Mouse (Mus musculus): ENCODE measurements at regions not wholly inside any gene's neighbourhood (a gene's known extent, or its start where the extent isn't known, plus 50 kb on each side); places are given as distances from the start of the nearest gene placed in this dataset.

DNA sequence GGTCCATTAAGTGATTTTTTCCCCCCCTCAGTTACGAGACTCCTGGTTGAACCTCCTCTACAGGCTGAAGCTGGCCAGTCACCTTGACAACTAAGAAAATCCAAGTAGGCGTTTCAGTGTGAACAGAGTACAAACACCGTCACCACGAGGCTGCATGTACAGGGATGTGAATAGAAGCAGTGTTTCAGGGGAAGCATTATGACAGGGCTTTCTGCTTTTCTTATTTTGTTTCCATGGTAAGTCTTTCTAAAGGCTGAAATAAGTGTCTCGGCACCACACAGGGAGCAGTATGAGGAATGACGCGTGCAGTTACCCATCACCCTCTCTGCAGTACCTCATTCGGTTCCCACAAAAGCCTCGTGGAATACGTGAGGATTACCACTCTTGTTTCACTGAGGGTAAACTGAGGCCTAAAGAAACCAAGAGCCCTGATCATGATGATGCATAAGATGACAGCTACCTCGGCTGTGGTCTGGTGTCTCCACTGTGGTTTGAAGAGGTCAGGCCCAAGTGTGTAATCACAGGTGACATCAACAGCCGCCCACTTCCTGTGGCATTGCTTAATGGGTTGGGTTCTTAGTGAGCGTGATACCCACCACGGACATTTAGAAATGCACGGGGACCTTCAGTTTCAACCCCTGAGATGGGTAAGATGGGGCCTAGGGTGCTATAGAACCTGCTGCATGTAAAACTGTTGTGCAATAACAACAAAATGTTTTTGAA lies 230.5 kb downstream of the Foxo1 start:
- Histone ChIP-seq H3K4me1 (ENCODE audit: control insufficient read depth, insufficient read depth, low read length) (no peaks in the 10 kb centered on the region), H3K4me2 (ENCODE audit: low read depth, low read length) (no peak overlapping the region), H3K9ac (replicated peaks; ENCODE audit: low read depth, low read length) (no peak overlapping the region), H3K36me3 (ENCODE audit: control insufficient read depth, insufficient read depth, low read length) (no peaks in the 10 kb centered on the region), H3K27ac (ENCODE audit: low read depth, low read length) (no peak overlapping the region), H3K9me3 (ENCODE audit: control insufficient read depth, low read length) (no peaks in the 10 kb centered on the region), H3K27me3 (ENCODE audit: control insufficient read depth, insufficient read depth, low read length) (no peaks in the 10 kb centered on the region), H3K4me3 (ENCODE audit: low read depth, low read length) (no peak overlapping the region)
- WGBS, result 85% methylated on average over 15 of the region's 15 CpGs
- no peak for ATAC-seq (ENCODE audit: low read depth)

DNA sequence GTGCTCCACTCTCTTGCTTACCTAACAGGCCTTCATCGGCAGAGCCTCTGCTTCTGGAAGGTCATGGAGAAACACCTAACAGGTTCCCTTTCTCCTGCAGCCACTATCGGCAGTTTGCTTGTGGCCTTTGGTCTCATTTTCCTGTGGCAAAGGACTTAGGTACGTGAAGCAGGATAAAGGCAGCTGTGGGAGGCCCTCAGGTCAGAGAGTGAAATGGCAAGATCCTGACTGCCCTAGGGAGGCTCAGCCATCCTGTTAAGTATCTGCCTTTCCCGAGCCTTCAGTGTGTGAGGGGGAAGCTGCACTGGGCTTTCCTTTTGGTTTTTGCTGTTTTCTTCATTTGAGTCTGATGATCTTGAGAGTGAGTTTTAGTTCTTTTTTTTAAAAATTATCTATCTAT lies 228.8 kb downstream of the Foxo1 start:
- H3K4me3 ChIP-seq (ENCODE audit: low read depth, low read length), result no peak overlapping the region
- no peaks in the 10 kb centered on the region for H3K36me3 ChIP-seq (ENCODE audit: control insufficient read depth, insufficient read depth, low read length)
- no peak overlapping the region for H3K9ac ChIP-seq (replicated peaks; ENCODE audit: low read depth, low read length)
- H3K4me2 ChIP-seq (ENCODE audit: low read depth, low read length), result no peak overlapping the region
- H3K4me1 ChIP-seq (ENCODE audit: control insufficient read depth, insufficient read depth, low read length), result no peaks in the 10 kb centered on the region
- H3K27ac ChIP-seq (ENCODE audit: low read depth, low read length), result no peak overlapping the region
- no peaks in the 10 kb centered on the region for H3K9me3 ChIP-seq (ENCODE audit: control insufficient read depth, low read length)
- no peak for ATAC-seq (ENCODE audit: low read depth)
- no peaks in the 10 kb centered on the region for H3K27me3 ChIP-seq (ENCODE audit: control insufficient read depth, insufficient read depth, low read length)
- 84% methylated on average over 4 of the region's 4 CpGs for WGBS

DNA sequence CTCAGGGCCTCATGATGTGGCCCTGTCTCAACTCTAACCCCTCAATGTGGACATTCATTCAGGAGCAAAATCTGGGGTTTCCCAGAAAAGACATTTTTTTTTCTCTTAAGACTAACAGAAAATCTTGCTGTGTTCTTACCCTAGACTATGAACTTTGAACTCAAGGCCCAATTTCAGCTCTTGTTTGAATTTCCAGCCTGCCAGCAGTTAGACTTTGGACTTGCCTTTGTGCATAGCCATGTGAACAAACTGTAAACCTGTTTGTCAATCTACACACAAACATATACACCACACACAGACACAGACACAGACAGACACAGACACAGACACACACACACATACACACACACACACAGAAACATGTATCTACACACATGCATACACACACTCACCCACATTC lies 227.3 kb downstream of the Foxo1 start:
- H3K4me1 ChIP-seq (ENCODE audit: control insufficient read depth, insufficient read depth, low read length), result no peaks in the 10 kb centered on the region
- H3K9ac ChIP-seq (replicated peaks; ENCODE audit: low read depth, low read length), result no peak overlapping the region
- H3K4me2 ChIP-seq (ENCODE audit: low read depth, low read length), result no peak overlapping the region
- H3K27ac ChIP-seq (ENCODE audit: low read depth, low read length), result no peak overlapping the region
- H3K9me3 ChIP-seq (ENCODE audit: control insufficient read depth, low read length), result no peaks in the 10 kb centered on the region
- no peaks in the 10 kb centered on the region for H3K36me3 ChIP-seq (ENCODE audit: control insufficient read depth, insufficient read depth, low read length)
- no peak for ATAC-seq (ENCODE audit: low read depth)
- H3K4me3 ChIP-seq (ENCODE audit: low read depth, low read length), result no peak overlapping the region
- H3K27me3 ChIP-seq (ENCODE audit: control insufficient read depth, insufficient read depth, low read length), result no peaks in the 10 kb centered on the region

DNA sequence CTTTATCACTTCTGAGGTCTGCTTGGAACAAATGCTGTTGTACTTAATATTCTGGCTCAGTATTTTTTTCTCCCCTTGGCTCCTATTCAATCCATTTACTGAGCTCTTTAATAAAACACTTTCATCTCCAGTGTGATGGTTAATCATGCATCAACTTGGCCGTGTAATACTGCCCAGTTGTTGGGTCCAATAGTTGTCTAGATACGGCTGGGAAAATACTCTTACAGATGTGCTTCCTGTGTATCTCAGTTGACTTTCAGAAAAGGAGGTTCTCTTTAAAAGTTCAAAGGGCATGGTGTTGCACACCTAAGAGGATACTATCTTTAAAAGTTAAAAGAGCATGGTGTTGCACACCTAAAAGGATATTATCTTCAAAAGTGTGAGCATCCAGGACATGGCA lies 226.8 kb downstream of the Foxo1 start:
- no peaks in the 10 kb centered on the region for H3K36me3 ChIP-seq (ENCODE audit: control insufficient read depth, insufficient read depth, low read length)
- H3K9ac ChIP-seq (replicated peaks; ENCODE audit: low read depth, low read length), result no peak overlapping the region
- H3K4me1 ChIP-seq (ENCODE audit: control insufficient read depth, insufficient read depth, low read length), result no peaks in the 10 kb centered on the region
- H3K4me3 ChIP-seq (ENCODE audit: low read depth, low read length), result no peak overlapping the region
- H3K9me3 ChIP-seq (ENCODE audit: control insufficient read depth, low read length), result no peaks in the 10 kb centered on the region
- no peak for ATAC-seq (ENCODE audit: low read depth)
- no peaks in the 10 kb centered on the region for H3K27me3 ChIP-seq (ENCODE audit: control insufficient read depth, insufficient read depth, low read length)
- H3K27ac ChIP-seq (ENCODE audit: low read depth, low read length), result no peak overlapping the region
- H3K4me2 ChIP-seq (ENCODE audit: low read depth, low read length), result no peak overlapping the region
- 63% methylated on average over 2 of the region's 2 CpGs for WGBS

DNA sequence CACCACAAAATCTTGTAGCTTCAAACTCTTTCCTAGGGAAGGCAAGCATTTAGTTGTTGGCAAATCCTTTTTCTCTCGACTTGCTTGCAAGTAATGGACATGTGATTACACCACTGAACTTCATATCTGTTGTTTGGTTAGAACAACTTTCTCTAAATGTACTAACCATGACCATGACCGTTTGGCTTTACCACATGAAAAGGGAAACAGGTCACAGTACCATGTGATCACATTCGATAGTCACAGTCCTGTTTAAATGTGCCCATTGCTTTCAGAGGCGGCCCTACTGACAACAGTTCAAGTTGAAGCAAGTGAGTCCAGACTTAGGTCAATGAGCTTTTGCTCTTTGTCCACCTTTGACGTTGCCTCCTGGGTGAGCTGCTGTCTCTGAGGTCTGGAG lies 211.1 kb downstream of the Foxo1 start:
- no peak overlapping the region for H3K27ac ChIP-seq (ENCODE audit: low read depth, low read length)
- no peak overlapping the region for H3K4me3 ChIP-seq (ENCODE audit: low read depth, low read length)
- no peaks in the 10 kb centered on the region for H3K4me1 ChIP-seq (ENCODE audit: control insufficient read depth, insufficient read depth, low read length)
- H3K9me3 ChIP-seq (ENCODE audit: control insufficient read depth, low read length), result no peaks in the 10 kb centered on the region
- H3K27me3 ChIP-seq (ENCODE audit: control insufficient read depth, insufficient read depth, low read length), result no peaks in the 10 kb centered on the region
- H3K9ac ChIP-seq (replicated peaks; ENCODE audit: low read depth, low read length), result no peak overlapping the region
- no peaks in the 10 kb centered on the region for H3K36me3 ChIP-seq (ENCODE audit: control insufficient read depth, insufficient read depth, low read length)
- 84% methylated on average over 5 of the region's 5 CpGs for WGBS
- no peak overlapping the region for H3K4me2 ChIP-seq (ENCODE audit: low read depth, low read length)
- no peak for ATAC-seq (ENCODE audit: low read depth)

DNA sequence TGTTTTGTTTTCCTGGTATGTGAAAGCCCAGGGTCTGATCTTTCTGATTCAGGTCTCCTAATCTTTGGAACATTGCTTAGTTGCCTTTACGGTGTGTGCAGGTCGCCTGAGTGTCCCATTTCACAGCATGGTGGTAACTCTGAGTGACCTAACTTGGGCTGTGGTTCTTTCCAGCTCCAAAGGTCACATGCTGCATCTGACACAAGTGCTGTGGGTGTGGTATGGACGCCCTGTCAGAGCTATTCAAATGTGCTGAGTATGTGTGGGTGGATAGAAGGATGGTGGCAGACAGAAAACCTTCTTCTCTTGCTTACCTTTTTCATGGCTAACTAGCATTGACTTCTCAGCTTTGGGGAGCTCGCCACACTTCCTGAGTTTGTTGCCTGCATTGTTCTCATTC lies 201.8 kb downstream of the Foxo1 start:
- no peak overlapping the region for H3K4me2 ChIP-seq (ENCODE audit: low read depth, low read length)
- H3K36me3 ChIP-seq (ENCODE audit: control insufficient read depth, insufficient read depth, low read length), result no peaks in the 10 kb centered on the region
- WGBS, result 84% methylated on average over 4 of the region's 4 CpGs
- peaks cover 4% of the 10 kb centered on the region; the same call in 1 of the 2 replicates for H3K9me3 ChIP-seq (ENCODE audit: control insufficient read depth, low read length)
- H3K9ac ChIP-seq (replicated peaks; ENCODE audit: low read depth, low read length), result no peak overlapping the region
- peaks cover 8% of the 10 kb centered on the region; the same call in 1 of the 2 replicates for H3K4me1 ChIP-seq (ENCODE audit: control insufficient read depth, insufficient read depth, low read length)
- no peak overlapping the region for H3K4me3 ChIP-seq (ENCODE audit: low read depth, low read length)
- no peaks in the 10 kb centered on the region for H3K27me3 ChIP-seq (ENCODE audit: control insufficient read depth, insufficient read depth, low read length)
- H3K27ac ChIP-seq (ENCODE audit: low read depth, low read length), result no peak overlapping the region
- ATAC-seq (ENCODE audit: low read depth), result no peak

DNA sequence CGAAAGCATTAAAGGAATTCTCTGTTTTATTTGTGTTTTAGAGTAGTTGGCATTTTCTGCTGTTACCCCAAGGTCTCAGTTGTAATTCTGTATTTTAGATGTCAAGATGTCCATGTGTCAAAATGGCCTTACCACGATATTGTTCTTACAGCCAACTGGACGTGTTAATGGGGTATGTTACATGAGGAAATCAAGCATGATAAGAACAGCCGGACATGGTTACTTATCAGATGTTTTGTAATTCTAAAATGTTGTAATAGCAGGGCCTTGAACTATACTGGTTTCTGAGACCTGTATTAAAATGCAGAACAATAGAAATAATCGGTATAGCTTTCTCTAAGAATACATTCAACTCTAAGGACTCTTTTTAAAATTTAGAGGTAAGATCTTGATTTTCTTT lies 201.3 kb downstream of the Foxo1 start:
- H3K36me3 ChIP-seq (ENCODE audit: control insufficient read depth, insufficient read depth, low read length), result no peaks in the 10 kb centered on the region
- no peak for ATAC-seq (ENCODE audit: low read depth)
- H3K9me3 ChIP-seq (ENCODE audit: control insufficient read depth, low read length), result peaks cover 4% of the 10 kb centered on the region; the same call in 1 of the 2 replicates
- no peak overlapping the region for H3K4me3 ChIP-seq (ENCODE audit: low read depth, low read length)
- WGBS, result 88% methylated on average over 5 of the region's 5 CpGs
- no peak overlapping the region for H3K27ac ChIP-seq (ENCODE audit: low read depth, low read length)
- peaks cover 8% of the 10 kb centered on the region; the same call in 1 of the 2 replicates for H3K4me1 ChIP-seq (ENCODE audit: control insufficient read depth, insufficient read depth, low read length)
- H3K9ac ChIP-seq (replicated peaks; ENCODE audit: low read depth, low read length), result no peak overlapping the region
- H3K4me2 ChIP-seq (ENCODE audit: low read depth, low read length), result no peak overlapping the region
- no peaks in the 10 kb centered on the region for H3K27me3 ChIP-seq (ENCODE audit: control insufficient read depth, insufficient read depth, low read length)

DNA sequence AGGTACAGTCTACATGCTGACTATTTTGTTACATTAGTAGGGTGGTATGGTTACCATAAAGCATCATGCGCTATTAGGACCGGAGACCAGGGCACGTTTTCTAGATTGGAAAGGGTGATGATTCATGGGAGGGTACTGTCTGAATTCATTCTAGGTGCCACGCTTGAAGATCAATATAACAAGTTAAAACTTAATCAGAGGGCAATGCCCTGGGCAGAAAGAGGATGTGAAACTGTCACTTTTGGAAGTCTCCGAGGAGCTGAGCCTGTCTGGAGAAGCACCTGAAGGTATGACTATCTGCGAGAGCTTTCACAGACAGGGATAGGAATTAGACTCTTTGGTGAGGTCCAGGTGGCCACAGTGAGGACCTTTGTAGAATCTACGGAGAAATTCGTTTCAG lies 200.2 kb downstream of the Foxo1 start:
- Histone ChIP-seq H3K27ac (ENCODE audit: low read depth, low read length) (no peak overlapping the region), H3K4me3 (ENCODE audit: low read depth, low read length) (no peak overlapping the region), H3K4me2 (ENCODE audit: low read depth, low read length) (no peak overlapping the region), H3K4me1 (ENCODE audit: control insufficient read depth, insufficient read depth, low read length) (peaks cover 8% of the 10 kb centered on the region; the same call in 1 of the 2 replicates), H3K27me3 (ENCODE audit: control insufficient read depth, insufficient read depth, low read length) (no peaks in the 10 kb centered on the region), H3K9me3 (ENCODE audit: control insufficient read depth, low read length) (peaks cover 4% of the 10 kb centered on the region; the same call in 1 of the 2 replicates), H3K36me3 (ENCODE audit: control insufficient read depth, insufficient read depth, low read length) (no peaks in the 10 kb centered on the region), H3K9ac (replicated peaks; ENCODE audit: low read depth, low read length) (no peak overlapping the region)
- 91% methylated on average over 8 of the region's 8 CpGs for WGBS
- ATAC-seq (ENCODE audit: low read depth), result no peak

DNA sequence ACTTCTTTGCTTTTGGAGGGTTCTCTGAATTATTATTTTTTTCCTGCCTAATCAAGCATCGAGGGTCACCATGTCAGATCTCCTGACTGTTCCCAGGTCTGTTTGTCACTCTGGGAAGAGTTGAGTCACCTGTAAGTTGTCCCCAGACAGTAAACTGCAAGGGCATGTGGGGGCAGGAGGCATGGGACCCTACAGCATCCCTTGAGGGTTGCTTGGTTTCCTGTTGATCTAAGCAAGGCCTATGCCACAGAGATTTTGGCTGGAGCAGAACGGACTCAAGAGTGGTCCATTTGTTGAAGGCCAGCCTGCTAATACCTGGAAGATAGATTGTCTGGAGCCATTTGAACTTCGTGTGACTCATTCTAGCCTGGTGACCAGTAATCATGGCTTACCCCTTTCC lies 199.7 kb downstream of the Foxo1 start:
- H3K9ac ChIP-seq (replicated peaks; ENCODE audit: low read depth, low read length), result no peak overlapping the region
- 85% methylated on average over 3 of the region's 3 CpGs for WGBS
- H3K4me3 ChIP-seq (ENCODE audit: low read depth, low read length), result no peak overlapping the region
- no peak for ATAC-seq (ENCODE audit: low read depth)
- H3K4me2 ChIP-seq (ENCODE audit: low read depth, low read length), result no peak overlapping the region
- peaks cover 8% of the 10 kb centered on the region; the same call in 1 of the 2 replicates for H3K4me1 ChIP-seq (ENCODE audit: control insufficient read depth, insufficient read depth, low read length)
- H3K36me3 ChIP-seq (ENCODE audit: control insufficient read depth, insufficient read depth, low read length), result no peaks in the 10 kb centered on the region
- no peaks in the 10 kb centered on the region for H3K27me3 ChIP-seq (ENCODE audit: control insufficient read depth, insufficient read depth, low read length)
- no peak overlapping the region for H3K27ac ChIP-seq (ENCODE audit: low read depth, low read length)
- H3K9me3 ChIP-seq (ENCODE audit: control insufficient read depth, low read length), result peaks cover 4% of the 10 kb centered on the region; the same call in 1 of the 2 replicates

Measured in neural tube, embryonic 14.5 days (tissue).